Mouse (Mus musculus) adrenal gland, postnatal 4 days (tissue): ENCODE results near the gene Scd4. TPM values are rescaled to one million over a fixed set of nuclear protein-coding genes. Genes with fewer than 3 reads are reported as not detected.
"Not testable (repeated sequence)": the region's sequence is repeated elsewhere in the genome, so short reads cannot be mapped to it uniquely, and the experiment has no call there.

Experiments
- DNase-seq, 2 experiments: peaks; one replicate each; pipeline ENCODE4 v3.0.0; 2021 to 2022; ENCODE audit warnings: low spot score in 2 of 2, mixed read lengths in 2 of 2
- total RNA-seq, 2 experiments: library from RNA; stranded (reverse); gene quantifications; 2 replicates each; pipeline ENCODE4 v1.2.3; 2021

The Scd4 gene
- total RNA-seq, 2 experiments from 2014 or later = 2.0 to 2.2 TPM

DNA sequence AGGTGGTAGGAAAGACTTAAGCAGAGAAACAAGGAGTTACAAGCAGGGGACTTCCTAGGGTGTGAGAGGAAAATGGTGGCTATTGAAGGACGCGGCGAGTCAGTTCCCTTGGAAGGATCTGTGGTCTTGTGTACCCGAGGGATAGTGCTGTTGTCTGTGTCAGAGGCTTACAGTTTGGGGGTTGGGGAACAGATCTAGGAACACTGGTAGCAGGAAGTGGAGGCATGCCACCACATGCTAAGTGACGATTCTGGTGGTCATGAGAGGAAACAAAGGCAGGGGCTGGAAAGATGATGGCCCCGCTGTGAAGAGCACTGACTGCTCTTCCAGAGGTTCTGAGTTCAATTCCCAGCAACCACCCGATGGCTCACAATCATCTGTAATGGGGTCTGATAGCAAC, 32.4 kb upstream of the Scd4 start:
- no peak for DNase-seq

DNA sequence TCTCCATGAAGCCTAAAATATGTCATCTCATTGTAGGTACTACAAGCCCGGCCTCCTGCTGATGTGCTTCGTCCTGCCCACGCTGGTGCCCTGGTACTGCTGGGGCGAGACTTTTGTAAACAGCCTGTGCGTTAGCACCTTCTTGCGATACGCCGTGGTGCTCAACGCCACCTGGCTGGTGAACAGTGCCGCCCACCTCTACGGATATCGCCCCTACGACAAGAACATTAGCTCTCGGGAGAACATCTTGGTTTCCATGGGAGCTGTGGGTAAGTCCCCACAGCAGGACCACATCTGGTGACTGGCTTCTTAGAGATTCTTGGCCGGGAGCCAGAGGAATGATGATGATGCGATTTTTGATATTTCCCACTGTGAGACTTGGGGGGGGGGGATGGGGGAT, 31.7 kb upstream of the Scd4 start:
- DNase-seq = no peak

DNA sequence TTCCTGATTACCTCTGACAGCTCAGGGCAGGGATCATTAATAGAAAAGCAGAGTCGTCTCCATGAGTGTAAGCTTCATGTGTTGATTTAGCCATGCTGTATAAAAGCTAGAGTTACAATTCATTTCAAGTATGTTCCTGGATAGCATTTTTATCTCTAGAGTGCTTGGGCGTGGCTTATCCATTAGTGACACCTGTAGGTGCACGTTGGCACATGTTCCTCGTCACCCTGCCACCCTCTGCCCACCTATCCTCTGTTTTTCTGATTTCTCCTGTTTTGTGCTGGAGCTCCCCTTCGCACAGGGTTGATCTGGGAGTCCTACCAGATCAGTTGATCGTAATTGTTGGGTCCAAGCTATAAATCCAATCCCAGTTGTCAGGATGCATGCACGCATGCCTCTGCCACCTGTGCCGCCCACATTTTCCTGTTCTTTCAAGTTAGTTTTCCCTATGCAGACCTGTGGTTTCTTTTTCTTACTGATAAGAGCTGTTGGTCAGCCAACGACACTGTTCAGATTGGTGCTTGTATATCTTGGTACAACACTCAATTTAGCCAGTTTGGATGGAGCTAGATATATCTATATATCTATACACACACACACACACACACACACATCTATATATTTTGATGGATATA, 31.1 kb upstream of the Scd4 start:
- no peak for DNase-seq

DNA sequence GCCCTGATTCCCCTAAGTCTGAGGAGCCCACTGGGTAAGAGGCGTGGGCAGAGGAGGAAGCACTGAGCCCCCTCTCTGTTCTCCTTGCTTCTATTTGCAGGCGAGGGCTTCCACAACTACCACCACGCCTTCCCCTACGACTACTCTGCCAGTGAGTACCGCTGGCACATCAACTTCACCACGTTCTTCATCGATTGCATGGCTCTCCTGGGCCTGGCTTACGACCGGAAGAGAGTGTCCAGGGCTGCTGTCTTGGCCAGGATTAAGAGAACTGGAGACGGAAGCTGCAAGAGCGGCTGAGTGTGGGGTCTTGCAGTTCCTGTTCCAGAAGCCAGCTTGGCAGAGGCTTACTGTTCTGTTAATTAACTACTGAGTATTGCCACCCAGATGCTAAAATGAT, 30.0 kb upstream of the Scd4 start:
- no peak for DNase-seq

DNA sequence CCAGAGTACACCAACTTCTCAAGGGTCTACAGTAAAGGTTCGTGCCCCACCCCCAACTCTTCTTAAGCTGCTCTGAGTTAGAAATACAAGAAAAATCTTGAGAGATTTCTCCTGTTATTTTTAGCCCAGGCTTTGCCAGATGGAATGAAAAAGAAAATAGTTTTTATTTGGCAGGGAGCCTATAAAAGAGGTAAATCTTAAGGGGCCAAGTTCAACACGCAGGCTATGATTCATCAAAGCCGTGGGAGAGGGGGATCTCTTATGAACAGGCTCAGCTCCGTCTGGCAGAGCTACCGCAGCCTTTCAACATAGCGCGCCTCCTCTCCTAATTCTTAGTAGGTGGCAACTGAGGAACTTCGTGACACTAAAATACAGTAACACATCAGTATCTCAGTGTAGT, 29.4 kb upstream of the Scd4 start:
- no peak for DNase-seq

DNA sequence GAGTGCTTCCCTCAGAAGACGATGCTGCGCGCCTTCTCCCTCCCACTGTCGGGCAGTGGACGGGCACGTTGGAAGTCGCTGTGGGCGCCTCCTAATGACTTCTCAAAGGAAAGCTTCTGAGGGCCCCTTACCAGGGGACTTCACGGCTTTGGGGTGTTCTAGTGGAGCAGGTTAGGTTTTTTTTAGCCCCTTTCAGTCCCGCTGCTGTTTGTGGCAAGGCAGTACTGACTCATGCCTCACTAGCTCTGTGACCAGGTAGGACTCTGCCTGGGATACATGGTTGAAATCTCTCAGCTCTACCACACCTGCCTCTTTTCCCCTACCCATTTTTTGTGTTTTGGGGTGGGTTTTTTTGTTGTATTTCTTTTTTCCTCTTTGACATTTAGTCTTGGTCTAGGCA, 28.5 kb upstream of the Scd4 start:
- DNase-seq = no peak

DNA sequence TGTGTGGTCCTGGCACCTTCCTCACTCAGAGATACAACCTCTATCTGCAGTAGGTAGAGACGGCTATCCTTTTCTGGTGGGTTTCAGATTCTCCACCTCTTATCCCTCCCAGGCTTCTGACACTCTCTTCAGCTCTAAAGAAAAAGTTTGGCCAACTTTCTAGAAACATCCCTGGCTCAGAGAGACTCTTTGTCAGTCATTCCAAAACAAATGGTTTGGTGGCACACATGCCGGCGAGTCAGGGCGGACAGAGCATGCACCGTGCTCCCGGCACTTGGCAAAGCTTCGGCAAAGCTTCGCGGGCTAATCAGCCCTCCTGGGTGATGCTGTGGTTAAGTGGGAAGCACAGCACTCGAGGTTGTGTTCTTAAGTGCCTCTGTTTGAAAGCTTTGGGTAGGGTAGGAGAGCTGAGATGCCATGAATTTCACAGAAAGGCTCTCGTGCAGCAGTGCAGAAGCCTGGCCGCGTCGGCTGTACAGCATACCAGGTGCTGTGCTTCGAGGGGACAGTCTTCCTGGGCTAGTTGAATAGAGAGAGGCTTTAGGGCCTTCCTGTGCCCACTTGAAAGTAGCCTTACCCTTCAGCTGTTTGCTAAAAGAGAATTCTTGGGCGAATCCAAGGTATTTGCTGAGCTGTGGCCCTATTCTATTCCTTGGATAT, 27.9 kb upstream of the Scd4 start:
- no peak for DNase-seq

DNA sequence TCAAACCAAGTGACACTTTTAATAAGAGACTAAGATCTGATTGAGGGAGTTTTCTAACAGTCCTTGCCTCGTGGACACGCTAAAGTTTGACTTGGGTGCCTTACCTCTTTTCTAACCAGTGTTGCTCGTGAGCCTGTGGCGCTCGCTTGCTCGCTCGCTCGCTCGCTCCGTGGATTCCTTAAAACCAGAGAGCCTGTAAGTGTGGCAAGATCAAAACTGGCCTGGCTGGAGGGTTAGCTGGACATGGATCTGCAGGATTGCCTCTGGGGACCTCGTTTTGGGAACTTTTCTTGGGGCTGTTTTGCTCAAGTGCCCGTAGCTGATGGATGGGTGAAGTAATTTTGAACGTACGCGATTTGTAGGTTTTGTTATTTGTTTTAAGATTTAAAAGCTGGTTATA, 27.2 kb upstream of the Scd4 start:
- DNase-seq = no peak

DNA sequence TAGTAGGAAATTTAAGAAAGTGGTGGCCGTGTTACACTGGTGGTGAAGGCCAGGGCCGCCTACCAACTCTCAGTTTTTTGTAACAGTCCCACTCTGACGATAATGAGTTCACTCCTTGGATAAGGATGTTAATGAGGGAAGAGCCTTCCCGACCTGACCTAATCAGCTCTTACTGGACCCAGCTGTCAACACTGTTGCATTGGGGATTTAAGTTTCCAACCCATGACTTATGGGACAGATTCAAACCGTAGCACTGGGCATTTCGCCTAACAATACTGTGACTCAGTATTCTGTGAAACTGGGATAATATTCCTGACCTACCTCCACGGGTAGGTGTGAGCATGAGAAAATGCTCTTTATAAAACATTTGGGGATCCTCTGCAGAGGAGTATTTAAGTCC, 26.7 kb upstream of the Scd4 start:
- DNase-seq = no peak

DNA sequence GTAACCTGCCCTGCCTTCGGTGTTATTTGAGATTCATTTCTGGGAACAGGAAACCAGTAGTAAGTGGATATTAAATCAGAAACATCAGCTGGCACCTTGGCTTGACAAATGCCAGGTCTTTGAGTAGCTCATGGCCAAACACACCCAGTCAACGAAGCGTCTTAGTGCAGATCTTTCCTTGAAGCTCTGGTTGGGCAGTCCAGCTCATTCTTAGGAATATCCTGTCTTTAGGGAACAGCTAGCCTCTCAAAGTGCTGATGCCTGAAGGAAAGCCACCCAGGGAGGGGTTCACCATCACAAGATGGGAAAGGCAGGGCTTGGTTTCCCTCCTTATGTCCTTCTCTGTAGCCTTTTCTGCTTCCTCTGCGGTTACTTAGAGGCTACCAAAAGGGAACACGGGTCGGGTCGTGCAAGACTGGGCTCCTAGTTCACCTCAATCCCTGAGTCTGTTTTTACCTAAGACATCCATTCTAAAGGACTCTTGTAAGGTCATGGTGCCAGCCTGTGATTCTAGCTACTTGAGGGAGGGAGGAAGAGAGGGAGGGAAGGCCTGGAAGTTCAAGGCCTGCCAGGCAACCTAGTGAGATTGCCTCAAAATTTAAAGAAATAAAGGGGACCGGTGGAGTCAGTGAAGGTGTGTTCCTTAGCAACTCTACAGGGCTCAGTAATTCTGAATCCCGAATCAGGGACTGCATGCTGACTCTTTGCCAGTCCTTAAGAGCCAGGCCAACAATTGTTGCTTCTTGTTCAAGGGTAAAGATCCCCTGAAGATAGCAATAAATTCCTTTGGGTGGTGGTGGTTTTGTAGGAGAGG, 25.6 kb upstream of the Scd4 start:
- DNase-seq = no peak

DNA sequence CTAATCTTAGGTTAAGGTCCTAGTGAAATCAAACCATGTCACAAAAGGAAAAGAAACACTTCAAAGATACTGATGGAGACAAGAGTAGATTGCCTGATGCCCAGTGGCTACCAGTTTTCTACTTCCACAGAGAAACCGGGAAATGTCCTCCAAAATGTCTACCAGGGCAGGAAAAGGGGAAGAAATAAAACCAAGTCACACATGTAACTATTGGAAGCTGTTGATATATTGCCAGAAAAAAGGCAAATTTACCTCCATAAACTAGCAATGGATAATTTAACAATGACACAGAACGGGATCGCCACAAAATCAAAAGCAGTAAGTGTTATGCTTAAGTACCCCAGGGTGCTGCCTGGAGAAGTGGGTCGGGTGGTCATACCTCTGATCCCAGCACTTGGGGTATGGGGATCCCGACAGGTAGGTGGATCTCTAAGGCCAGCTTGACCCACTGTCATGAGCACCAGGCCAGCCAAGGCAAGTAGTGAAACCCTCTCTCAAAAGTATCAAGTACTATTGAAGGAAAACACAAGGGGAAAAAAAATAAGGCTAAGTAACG, 24.9 kb upstream of the Scd4 start:
- DNase-seq = no peak

DNA sequence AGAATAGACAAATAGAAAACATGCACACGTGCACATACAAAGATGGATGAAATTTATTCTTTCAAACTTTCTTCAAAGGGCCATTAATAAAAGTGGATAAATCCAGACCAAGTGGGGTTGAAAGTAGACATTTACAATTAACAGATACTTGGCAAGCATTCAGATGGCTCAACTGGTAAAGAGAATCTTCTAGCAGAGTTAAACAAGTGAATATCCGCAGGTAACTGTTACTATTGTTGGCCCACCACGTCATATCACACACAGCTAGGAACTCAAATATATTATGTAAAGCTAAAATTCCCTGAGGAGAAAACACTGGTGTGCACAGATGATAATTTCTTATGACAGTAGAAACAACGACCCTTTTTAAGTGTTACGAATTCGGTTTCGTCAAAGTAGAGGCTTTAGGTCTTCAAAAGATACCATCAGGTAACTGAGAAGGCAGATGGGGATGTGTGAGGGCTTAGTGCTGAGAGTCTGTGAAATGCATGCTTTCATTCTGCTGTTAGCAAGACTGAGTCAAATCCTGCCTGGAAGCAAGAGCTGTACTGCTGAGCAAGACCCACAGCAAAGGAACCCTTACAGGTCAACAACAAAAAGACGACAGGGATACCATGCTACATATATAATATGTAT, 24.2 kb upstream of the Scd4 start:
- DNase-seq = no peak

DNA sequence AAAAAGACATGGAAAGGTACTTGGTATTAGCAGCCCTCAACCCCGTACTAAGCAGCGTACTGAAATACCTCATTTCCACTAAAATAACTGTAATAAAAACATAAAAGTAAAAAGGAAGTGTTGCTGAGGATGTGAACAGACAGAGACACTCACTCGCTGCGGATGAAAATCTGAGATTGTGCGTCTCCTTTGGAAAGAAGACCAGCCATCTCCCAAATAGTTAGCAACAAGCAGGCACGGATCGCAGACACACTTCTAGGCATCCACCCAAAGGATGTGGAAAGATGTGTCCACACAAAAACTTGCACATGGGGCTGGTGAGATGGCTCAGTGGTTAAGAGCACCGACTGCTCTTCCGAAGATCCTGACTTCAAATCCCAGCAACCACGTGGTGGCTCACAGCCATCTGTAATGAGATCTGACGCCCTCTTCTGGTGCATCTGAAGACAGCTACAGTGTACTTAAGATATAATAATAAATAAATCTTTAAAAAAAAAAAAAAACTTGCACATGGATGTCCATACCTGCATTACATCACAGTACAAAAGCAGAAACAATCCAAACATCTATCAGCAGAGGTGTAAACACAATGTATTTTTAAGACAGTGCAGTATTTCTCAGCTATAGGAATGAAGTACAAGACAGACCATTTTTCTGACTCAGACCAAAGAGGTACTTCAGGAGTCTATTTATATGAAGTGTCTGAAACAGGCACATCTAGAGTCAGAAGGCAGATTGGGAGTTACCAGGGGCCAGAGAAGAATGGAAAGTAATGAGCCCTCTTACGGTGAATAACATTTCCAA, 23.3 kb upstream of the Scd4 start:
- DNase-seq = no peak

DNA sequence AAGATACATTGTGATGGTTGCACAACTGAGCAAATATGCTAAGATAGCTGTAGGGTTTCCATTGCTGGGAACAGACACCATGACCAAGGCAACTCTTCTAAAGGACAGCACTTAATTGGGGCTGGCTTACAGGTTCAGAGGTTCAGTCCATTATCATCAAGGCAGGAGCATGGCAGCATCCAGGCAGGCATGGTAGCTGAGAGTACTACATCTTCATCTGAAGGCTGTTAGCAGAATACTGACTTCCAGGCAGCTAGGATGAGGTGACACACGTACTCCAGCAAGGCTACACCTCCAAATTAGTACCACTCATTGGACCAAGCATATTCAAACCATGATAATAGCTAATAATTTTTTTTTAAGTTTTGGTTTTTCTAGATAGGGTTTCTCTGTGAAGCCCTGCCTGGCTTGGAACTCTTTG, 22.7 kb upstream of the Scd4 start:
- DNase-seq = not testable (repeated sequence)

DNA sequence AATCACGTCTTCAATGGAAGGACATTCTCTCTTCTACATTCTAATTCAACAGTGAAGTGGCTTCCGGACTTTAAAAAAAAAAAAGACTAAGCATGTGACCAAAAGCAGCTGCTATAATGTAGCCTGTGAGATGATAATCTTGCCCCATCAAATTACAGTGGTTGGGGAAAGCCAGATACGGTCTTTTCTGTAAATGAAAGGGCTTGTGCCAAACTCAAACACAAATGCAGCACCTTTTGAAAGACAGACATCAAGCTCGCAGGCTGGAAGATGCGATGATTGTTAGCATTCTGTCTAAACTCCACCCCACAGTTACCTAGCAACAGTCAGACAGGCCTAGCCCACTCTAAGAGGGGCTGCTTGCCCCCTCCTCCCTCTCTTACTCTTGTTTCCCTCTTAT, 22.1 kb upstream of the Scd4 start:
- DNase-seq = no peak

DNA sequence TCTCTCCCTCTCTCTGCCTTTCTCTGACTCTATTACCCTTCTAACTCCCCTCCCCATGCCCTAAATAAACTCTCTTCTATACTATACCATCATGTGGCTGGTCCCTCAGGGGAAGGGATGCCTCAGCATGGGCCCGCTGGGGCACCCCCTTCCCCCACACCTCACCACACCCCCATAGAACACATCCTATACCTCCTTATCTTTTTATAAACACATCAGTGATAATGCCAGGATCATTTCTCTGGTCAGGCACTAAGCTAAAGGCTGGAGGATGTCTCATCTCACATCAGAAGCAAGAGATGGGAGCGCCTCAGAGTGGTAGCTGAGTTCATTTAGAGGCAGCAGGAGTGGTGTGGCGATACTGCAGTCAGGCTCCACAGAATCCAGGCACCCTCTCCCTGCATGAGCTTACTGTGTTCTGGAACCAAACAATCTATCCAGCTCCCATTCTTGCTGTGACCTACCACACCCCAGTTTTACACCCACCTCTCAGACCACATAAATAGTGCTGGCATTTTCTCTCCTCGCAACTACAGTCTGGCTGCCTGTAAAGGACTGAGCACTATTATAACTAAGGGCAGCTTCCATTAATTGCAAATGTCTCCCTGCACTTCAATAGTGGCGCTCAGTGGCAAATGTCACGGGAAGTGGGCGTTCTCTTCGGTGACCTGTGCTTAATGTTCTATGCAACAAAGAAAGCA, 21.4 kb upstream of the Scd4 start:
- DNase-seq = no peak

DNA sequence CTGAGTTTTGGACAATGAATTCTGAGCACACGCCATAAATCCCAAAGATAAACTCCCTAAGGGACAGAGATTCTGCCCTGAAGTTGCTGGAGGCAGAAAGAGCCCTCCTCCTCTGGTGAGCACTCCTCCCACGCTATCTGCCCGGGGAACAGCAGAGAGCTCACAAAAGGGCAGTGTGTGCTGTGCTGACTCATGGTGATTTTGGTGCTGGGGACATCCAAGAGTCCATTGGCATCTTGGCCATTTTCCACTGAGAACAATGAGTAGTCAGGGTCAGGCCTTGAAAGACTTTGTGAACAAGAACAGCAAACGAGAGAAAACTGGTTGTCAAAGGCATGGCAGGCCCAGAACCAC, 20.9 kb upstream of the Scd4 start:
- peak in 1 of 2 experiments; percentile 19 for DNase-seq

DNA sequence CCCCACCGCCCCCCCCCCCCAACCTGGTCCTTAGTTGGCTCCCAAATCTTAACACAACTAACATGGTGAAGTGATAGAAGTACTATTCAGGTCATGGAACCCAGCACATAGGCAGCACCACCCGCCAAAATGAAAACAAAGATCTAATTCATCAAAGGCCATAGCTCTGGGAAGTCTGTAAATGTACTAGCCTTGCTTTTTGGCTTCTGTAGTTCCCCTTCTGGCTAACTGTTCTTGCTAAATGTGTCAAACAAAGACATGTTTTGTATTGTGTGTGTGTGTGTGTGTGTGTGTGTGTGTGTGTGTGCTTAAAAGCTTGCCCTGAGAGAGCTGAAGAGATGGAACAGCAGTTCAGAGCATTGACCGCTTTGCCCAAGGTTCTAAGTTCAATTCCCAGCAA, 19.8 kb upstream of the Scd4 start:
- DNase-seq = no peak

DNA sequence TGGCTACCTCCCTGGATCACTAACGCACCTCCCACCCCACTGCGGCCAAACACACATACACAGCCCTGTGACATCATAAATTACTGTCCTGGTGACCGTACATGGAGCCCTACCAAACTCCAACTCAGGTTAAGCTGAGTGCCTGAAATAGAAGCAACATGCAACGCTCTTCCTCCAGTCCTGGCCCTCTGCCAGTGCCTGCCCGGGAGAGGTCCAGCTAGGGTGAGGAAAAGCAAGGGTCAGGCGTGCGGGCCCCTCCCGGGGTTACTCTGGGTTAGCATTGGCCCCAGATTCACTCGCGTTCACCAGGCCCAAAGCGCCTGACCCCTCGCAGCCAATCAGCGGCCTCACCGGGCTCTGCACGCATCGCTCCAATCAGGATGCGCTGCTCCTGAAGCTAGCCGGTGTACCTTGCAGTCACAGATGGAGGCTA, 18.5 kb upstream of the Scd4 start:
- DNase-seq = peak; percentile 69 to 79

DNA sequence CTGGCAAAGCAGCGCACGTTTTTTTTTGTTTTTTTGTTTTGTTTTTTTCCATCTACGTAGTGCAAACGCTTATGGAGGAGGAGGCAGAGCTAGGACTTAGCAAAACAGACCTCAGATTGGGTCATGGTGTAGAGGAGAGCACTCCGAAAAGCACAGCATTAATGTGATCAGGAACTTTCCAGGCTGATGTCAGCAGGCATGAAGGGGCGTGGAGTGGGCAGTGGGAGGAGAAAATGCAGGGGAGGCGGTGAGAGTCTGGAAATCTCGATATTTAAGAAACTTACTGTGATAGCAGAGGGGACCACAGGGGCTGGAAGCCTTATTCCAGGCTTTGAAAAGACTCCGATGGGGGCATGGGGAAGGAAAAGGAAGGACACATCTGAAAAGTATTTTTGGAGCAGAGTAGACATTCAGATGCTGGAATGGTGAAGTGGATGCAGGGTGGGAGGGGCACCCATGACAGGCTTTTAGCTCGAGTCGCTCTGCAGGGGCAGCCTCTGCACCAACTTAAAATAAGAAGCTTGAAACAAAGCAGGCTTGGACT, 17.9 kb upstream of the Scd4 start:
- DNase-seq = peak in 1 of 2 experiments; percentile 58
